Mouse (Mus musculus): ENCODE results near the gene Rela.

DNA sequence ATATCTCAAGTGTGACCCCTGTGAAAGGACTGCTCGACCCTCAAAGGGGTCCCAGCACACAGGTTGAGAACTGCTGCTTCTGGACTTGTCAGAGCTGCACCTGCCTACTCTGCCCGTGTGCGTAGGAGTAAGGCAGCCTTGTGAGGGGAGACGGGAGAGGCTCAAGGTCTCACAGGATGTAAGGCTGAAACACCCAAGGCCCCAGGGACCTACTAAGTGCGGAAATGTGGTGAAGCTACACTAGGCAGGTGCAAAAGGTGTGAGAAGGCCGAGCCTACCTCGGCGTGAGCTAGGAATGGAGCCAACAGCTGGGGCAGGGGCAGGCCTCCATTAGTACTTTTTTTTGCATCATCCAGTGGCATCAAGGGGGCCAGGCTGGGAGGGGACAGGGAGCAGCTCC is 25.0 kb downstream of the Rela start:
- TF ChIP-seq EP300 (IDR thresholded peaks at IDR 0.05; ENCODE audit: low read depth), result no peak
- no peak for TF ChIP-seq CTCF (IDR thresholded peaks at IDR 0.05; ENCODE audit: low read depth)

Measured in heart, postnatal 0 days (tissue).